Mouse (Mus musculus) hindbrain, postnatal 0 days (tissue): ENCODE measurements around the gene Exoc8. TPM values are rescaled to one million over a fixed set of nuclear protein-coding genes. Genes with fewer than 3 reads are reported as not detected.

ENCODE experiments used
- ATAC-seq: fragments of 200-750 bp; cut with Nextera tagmentation; 2 replicates; pipeline ENCODE4 v1.8.0; 2017; ENCODE audit warnings: mild to moderate bottlenecking, moderate TSS enrichment, moderate library complexity
- DNase-seq: peaks from one replicate; pipeline ENCODE4 v3.0.0-alpha.2; 2015; ENCODE audit warnings: low spot score
- H3K27ac ChIP-seq: fragments of 300-500 bp; sonication (generic); 2 replicates; pipeline ENCODE4 v1.5.1; 2014; ENCODE audit warnings: mild to moderate bottlenecking
- H3K27me3 ChIP-seq: fragments of 300-500 bp; sonication (generic); 2 replicates; pipeline ENCODE4 v1.6.1; 2014; ENCODE audit warnings: low read length, mixed read lengths; ENCODE audit not compliant: insufficient read depth
- H3K36me3 ChIP-seq: fragments of 300-500 bp; sonication (generic); 2 replicates; pipeline ENCODE4 v1.6.1; 2014; ENCODE audit warnings: low read length, mixed read lengths; ENCODE audit not compliant: insufficient read depth
- H3K4me1 ChIP-seq: fragments of 300-500 bp; sonication (generic); 2 replicates; pipeline ENCODE4 v1.6.1; 2014; ENCODE audit warnings: antibody characterized with exemption, low read length, mixed read lengths; ENCODE audit not compliant: insufficient read depth
- H3K4me2 ChIP-seq: fragments of 300-500 bp; sonication (generic); 2 replicates; pipeline ENCODE4 v1.6.1; 2014; ENCODE audit warnings: low read depth, mild to moderate bottlenecking, low read length, moderate library complexity, mixed read lengths
- H3K4me3 ChIP-seq: fragments of 300-500 bp; sonication (generic); 2 replicates; pipeline ENCODE4 v1.5.1; 2014; ENCODE audit warnings: low read length
- H3K9ac ChIP-seq: fragments of 300-500 bp; sonication (generic); replicated peaks from 2 replicates; pipeline ENCODE4 v1.6.1; 2014; ENCODE audit warnings: mild to moderate bottlenecking, low read length, moderate library complexity, mixed read lengths
- H3K9me3 ChIP-seq: fragments of 300-500 bp; sonication (generic); 2 replicates; pipeline ENCODE4 v1.6.1; 2016; ENCODE audit warnings: low read length, mixed read lengths
- CTCF ChIP-seq: IDR thresholded peaks from 2 replicates; pipeline ENCODE4 v1.5.1; 2016; ENCODE audit warnings: antibody characterized with exemption, control low read depth, low read depth
- WGBS: fragments of 180-500 bp; shearing (Covaris S2); extraction: QIAGEN DNeasy Blood & Tissue Kit; methylation state at CpG from one replicate; pipeline ENCODE4 v1.1.7; 2014; 5-methylcytosine and 5-hydroxymethylcytosine counted together
- polyA plus RNA-seq: library from polyadenylated mRNA; unstranded; fragments of >200 nt; fragmentation: Nextera tagmentation; extraction: Ambion mirVana; gene quantifications from 2 replicates; pipeline ENCODE4 v1.2.1, GENCODE M21; 2015
- total RNA-seq: library from RNA; depleted of rRNA; stranded (reverse); fragments of >200 nt; gene quantifications from 2 replicates; pipeline ENCODE4 v1.2.3, GENCODE M21; 2014

Exoc8 gene
- total and polyA plus RNA-seq, 2 experiments from 2014 or later, result 10.8 to 36.8 TPM

DNA sequence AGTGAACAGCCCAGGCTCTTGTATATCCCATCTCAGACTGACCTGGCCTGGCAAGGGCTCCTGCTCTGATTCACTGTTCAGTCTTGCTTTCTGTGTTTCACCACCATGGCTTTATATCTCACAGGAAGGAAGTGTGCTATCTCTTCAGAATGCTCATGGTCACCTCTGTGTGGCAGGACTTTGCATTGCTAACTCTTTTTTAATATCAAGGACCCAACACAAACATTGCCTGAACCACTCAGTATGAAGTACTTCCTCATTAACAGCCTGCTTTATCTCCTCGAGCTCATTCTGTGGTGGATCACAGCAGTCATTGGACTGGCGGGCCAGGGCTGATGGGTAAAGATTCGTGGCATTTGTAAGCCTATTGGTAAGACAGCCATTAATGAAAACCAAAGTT is 30.8 kb downstream of the Exoc8 start:
- Histone ChIP-seq H3K4me2 (no peak overlapping the region), H3K27me3 (no peaks in the 10 kb centered on the region), H3K27ac (no peak overlapping the region), H3K36me3 (no peaks in the 10 kb centered on the region), H3K9ac (no peak overlapping the region), H3K9me3 (no peaks in the 10 kb centered on the region), H3K4me1 (peaks cover 8% of the 10 kb centered on the region), H3K4me3 (no peak overlapping the region)
- ATAC-seq (no peak), DNase-seq (no peak)
- TF ChIP-seq CTCF, result no peak
- WGBS, result 84% methylated on average over 3 of the region's 3 CpGs

DNA sequence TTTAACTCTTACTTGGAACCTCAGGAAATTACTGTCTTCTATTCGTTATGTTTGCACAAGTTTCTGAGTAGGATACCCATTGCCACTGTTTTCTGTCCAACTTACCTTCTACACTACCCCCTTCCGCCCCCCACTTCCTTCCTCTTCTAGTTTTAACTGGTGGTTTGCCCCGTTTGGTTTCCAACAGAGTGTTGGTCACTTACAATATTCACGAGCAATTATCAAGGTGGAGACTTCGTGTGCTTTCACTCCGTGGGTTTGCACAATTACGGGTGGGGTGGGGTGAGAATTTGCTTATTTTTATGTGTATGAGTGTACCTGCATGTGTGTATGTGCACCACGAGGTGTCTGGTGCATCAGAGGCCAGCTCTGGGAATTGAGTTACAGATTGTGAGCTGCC is 33.8 kb downstream of the Exoc8 start:
- ATAC-seq, result no peak
- Histone ChIP-seq H3K4me3 (peak overlapping the region; percentile 73), H3K9me3 (no peaks in the 10 kb centered on the region), H3K27ac (0 out of 2 replicates have a peak overlapping the region, but pooled peaks have one; percentile 93), H3K4me1 (peaks cover 8% of the 10 kb centered on the region), H3K36me3 (0 out of 2 replicates have a peak, but pooled peaks cover 13% of the 10 kb centered on the region), H3K27me3 (no peaks in the 10 kb centered on the region), H3K9ac (peak overlapping the region; percentile 78), H3K4me2 (peak overlapping the region; percentile 89)
- no peak for TF ChIP-seq CTCF
- no peak for DNase-seq
- 29% methylated on average over 8 of the region's 8 CpGs for WGBS

DNA sequence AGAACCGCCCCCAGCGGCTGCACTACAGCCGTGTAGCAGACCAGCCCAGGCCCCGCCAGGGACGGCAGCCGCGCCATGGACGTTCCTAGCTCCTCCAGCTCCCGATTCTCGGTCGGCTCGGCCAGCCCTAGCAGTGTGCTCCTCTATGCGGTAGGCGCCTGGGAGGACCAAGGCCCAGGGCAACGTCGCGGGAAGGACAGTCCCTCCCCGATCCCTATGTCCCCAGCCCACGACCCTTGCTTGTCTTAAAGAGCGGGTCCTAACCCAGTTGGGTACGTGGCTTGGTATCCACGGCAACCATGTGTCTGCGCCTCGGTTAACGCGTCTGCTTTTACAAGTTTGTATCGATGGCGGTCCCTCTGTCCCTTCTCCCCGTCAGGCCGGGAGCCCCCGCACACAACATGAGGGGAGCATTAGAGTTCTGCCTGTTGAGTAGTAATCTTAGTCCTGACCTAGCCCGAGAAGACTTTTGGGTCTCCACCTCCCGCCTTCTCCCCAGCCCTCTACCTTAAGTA is 34.3 kb downstream of the Exoc8 start:
- H3K27me3 ChIP-seq, result no peaks in the 10 kb centered on the region
- TF ChIP-seq CTCF, result peak; percentile 22; the same call in 1 of the 2 replicates
- H3K36me3 ChIP-seq, result peaks cover 18% of the 10 kb centered on the region
- H3K9me3 ChIP-seq, result no peaks in the 10 kb centered on the region
- no peak for DNase-seq
- WGBS, result 0% methylated on average over 33 of the region's 33 CpGs
- H3K4me1 ChIP-seq, result peaks cover 6% of the 10 kb centered on the region
- peak overlapping the region; percentile 78 for H3K9ac ChIP-seq
- peak overlapping the region; percentile 89 for H3K4me2 ChIP-seq
- ATAC-seq, result peak; percentile 89; the same call in 1 of the 2 replicates
- H3K4me3 ChIP-seq, result peak overlapping the region; percentile 73
- H3K27ac ChIP-seq, result peak overlapping the region; percentile 93

DNA sequence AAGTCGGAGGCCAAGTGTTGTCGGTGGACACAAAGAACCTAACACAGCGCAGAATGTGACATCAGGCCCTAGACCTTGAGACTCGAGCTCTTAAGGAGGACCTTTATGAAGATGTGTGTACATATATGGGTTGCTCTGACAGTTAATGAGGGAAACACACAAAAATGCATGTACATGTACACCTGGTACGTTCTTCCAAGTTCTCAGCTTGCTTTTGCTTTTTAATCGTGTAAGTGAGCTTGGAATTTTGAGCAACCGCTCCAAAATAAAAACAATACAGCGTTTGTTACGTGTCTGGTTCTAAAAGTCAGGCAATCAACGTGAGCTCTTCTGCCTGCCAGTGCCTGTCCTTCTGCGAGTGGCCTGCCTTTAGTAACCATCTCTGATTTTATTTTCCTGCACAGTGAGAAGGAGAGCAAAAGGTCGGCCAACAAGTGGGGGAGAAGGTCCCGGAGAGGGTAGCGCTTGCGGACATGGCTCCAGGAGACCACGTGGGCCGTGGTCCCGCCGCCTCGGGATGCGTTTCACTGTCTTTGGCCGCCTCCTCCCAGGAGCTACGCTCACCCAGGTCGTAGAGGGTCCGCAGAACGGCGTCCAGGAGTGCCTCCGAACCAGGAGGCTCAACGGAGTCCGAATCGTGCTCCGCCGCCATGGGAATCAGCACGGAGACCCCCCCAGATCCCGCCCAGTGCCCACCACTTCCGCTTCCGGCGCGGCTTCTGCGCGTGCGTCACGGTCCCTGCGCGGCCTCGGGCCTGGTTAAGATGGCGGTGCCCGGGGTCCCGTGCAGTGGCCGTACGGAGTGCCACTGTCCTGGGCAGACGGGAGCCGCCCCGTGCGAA is 35.0 kb downstream of the Exoc8 start, which contains the start of the genes Gnpat and 2810004N23Rik:
Gnpat (plus strand) TSS at position 713 of the 842 bp plus-strand sequence.
2810004N23Rik (minus strand) TSS at position 800 of the 842 bp plus-strand sequence.
- WGBS, result 1% methylated on average over 52 of the region's 55 CpGs
- H3K4me2 ChIP-seq, result peak within 1 kb of the TSS; percentile 89
- peak within 1 kb of the TSS; percentile 78 for H3K9ac ChIP-seq
- peaks cover 4% of the 10 kb centered on the region; the same call in 1 of the 2 replicates for H3K4me1 ChIP-seq
- ATAC-seq (peak; percentile 99), DNase-seq (peak; percentile 96)
- H3K36me3 ChIP-seq, result peaks cover 25% of the 10 kb centered on the region
- no peaks in the 10 kb centered on the region for H3K9me3 ChIP-seq
- H3K27me3 ChIP-seq, result no peaks in the 10 kb centered on the region
- H3K27ac ChIP-seq, result peak within 1 kb of the TSS; percentile 93
- H3K4me3 ChIP-seq, result peak within 1 kb of the TSS; percentile 73
- no peak for TF ChIP-seq CTCF

DNA sequence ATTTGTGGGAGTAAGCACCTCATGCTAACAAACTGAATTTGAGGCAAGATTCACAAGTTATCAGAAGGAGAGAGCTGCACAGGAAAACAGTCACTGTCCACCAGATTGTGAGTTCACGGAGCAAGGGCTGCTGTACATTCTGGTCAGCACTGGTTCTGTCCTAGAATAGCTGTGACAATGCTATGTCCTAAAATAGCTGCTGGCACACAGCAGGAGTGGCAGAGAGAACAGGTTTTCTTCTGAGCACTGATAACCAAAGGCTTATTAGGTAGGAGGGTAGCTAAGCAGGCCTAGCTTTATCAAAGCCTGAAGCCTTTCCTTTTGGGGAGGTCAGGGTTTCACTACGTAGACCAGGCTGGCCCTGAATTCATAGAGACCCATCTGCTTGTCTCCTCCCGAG is 37.3 kb downstream of the Exoc8 start:
- no peak overlapping the region for H3K9ac ChIP-seq
- no peak overlapping the region for H3K4me3 ChIP-seq
- TF ChIP-seq CTCF, result no peak
- 100% methylated on average over 3 of the region's 3 CpGs for WGBS
- H3K36me3 ChIP-seq, result peaks cover 37% of the 10 kb centered on the region
- no peak for DNase-seq
- no peak overlapping the region for H3K4me2 ChIP-seq
- peaks cover 4% of the 10 kb centered on the region; the same call in 1 of the 2 replicates for H3K4me1 ChIP-seq
- H3K27me3 ChIP-seq, result no peaks in the 10 kb centered on the region
- H3K27ac ChIP-seq, result no peak overlapping the region
- no peak for ATAC-seq
- 0 out of 2 replicates have a peak, but pooled peaks cover 3% of the 10 kb centered on the region for H3K9me3 ChIP-seq

DNA sequence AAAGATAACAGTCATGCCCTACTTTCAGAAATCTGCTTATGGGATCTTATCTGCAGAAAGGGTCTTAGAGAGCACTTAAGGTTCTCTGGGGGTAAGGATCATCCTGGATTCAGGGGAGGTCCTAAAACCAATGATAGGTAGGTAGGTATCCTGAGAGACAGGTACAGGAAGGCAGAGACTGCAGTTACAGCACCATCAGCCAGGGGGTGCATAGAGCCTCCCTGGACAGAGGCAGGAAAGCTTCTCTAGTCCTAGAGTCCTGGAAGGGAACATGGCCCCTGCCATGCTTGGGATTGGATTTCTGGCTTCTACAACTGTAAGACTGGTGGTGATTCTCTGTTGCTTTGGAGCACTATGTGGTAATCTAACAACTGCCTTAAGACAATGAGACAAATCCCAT is 38.0 kb downstream of the Exoc8 start:
- Histone ChIP-seq H3K4me1 (peaks cover 4% of the 10 kb centered on the region; the same call in 1 of the 2 replicates), H3K36me3 (peaks cover 37% of the 10 kb centered on the region), H3K27me3 (no peaks in the 10 kb centered on the region), H3K4me3 (no peak overlapping the region), H3K4me2 (no peak overlapping the region), H3K9ac (no peak overlapping the region), H3K27ac (no peak overlapping the region), H3K9me3 (0 out of 2 replicates have a peak, but pooled peaks cover 3% of the 10 kb centered on the region)
- TF ChIP-seq CTCF, result peak; percentile 39
- no peak for ATAC-seq
- DNase-seq, result no peak
